Mouse (Mus musculus) megakaryocyte-erythroid progenitor cell, adult 5-6 weeks (primary cell): Measurements from ENCODE around the gene Pnmt. TPM values are rescaled to one million over a fixed set of nuclear protein-coding genes. Genes with fewer than 3 reads are reported as not detected.
"Not testable (repeated sequence)": the region's sequence is repeated elsewhere in the genome, so short reads cannot be mapped to it uniquely, and the experiment has no call there.

ENCODE experiments used
- ATAC-seq: replicated peaks from 2 replicates; pipeline ENCODE4 v1.8.0; 2016; ENCODE audit warnings: mild to moderate bottlenecking, inconsistent platforms; ENCODE audit not compliant: severe bottlenecking, poor library complexity, low FRiP score, low TSS enrichment
- total RNA-seq, 2 experiments: library from RNA; stranded (forward) in 1 of 2; stranded (reverse) in 1 of 2; fragments of 200-1000, 215-1000 nt in 1 of 2; fragments of >200 nt in 1 of 2; fragmentation: Nextera tagmentation in 1 of 2; gene quantifications; 2 replicates each; pipeline ENCODE4 v1.2.3; 2014 to 2017

Gene Pnmt
- total RNA-seq, 2 experiments from 2014 or later = not detected

DNA sequence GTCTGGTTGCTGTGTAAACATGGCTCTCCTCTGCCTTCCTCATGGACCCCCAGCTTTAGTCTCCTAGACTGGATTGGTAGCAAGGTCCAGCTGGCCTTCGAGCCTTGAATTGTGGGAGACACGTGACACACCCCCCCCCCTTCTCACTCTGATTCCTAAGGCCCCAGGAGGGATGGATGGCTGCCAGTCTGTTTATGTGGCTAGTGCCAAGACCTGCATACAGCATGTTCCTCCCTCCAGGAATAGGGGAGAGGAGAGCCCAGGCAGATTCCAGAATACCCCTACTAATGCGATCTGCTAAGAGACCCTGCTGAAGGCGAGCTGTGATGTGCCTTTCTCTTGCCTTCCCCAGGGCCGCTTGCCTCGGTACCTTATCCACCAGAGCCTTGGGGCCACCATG lies 6.1 kb upstream of the Pnmt start:
- no peak for ATAC-seq

- no peak for ATAC-seq
Measured at GRCm38 (mm10) chr11:98381651-98382050, 4.6 kb upstream of the Pnmt start.

- ATAC-seq = not testable (repeated sequence)
Measured at GRCm38 (mm10) chr11:98382405-98382804, 3.8 kb upstream of the Pnmt start.

DNA sequence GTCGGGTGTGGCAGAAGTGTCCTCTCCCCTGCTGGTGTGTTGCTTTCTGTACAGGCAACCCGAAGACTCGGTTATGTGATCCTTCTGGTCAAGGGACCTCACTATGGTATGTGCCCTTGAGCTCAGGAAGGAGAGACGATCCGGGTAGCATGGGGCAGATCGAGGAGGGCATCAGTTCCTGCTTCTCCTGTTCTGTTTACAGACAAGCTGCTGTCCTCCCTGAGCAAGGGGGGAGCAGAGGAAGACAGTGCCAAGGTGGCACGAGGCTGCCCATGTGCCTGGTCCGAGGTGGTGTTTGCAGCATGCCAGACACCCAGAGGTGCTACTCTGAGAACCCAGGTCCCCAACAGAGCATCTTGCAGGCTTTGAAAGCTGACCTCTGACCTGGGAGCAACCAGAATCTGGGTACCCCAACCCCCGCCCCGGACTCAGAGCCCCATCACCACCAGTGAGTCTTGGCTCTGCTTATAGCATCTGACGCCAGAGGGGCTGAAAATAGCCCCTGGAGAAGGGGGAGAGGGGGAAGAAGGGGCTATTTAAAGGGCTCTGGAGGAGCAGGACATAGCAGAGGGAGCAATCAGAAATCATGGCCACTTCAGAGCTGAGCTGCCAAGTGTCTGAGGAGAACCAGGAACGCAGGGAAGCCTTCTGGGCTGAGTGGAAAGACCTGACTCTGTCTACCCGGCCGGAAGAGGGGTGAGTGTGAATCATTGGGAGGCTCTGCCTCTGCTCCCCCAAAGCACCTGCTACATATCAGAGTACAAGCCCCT lies 2.8 kb upstream of the Pnmt start, which contains the start of gene Tcap:
TSS of gene Tcap (plus strand) at position 551 of the 770 bp plus-strand sequence.
- no peak for ATAC-seq

DNA sequence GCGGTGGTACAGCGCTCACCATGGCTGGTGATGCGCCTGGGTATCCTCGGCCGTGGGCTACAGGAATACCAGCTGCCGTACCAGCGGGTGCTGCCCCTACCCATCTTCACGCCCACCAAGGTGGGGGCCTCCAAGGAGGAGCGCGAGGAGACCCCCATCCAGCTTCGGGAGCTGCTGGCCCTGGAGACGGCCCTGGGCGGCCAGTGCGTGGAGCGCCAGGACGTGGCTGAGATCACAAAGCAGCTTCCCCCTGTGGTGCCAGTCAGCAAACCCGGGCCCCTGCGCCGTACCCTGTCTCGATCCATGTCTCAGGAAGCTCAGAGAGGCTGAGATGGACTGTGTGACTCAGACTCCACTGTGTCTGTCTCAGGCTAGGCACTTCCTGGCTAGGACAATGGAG lies 2.0 kb upstream of the Pnmt start:
- no peak for ATAC-seq

- ATAC-seq = no peak
Measured at GRCm38 (mm10) chr11:98384721-98385637, 1.3 kb upstream of the Pnmt start.

GRCm38 (mm10) chr11:98386596-98386995 lies 346 bp downstream of the Pnmt start:
- ATAC-seq = no peak

- no peak for ATAC-seq
Measured at GRCm38 (mm10) chr11:98387056-98387577, 867 bp downstream of the Pnmt start.

DNA sequence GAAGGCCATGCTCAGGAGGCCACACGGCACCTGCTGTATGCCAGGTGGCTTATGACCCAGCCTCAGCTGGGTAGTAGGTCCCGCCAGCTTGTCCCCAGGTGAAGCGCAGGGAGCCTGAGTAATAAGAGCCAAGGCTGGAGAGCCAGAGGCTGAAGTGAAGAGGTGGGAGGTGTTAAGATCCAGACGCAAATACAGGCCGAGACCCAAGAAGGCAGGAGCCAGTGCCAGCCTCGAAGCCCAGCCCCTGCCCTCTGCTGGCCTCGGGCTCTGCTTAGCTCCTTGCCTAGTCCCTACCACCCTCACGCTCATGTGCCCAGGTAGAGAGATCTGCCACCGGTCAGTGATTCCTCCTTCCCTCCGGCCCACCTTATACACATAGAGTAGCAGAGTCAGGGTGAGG lies 2.0 kb downstream of the Pnmt start:
- ATAC-seq = no peak

GRCm38 (mm10) chr11:98389221-98389780 lies 3.1 kb downstream of the Pnmt start:
- ATAC-seq = no peak

GRCm38 (mm10) chr11:98390141-98390540 lies 3.9 kb downstream of the Pnmt start:
- no peak for ATAC-seq

- no peak for ATAC-seq
Measured at GRCm38 (mm10) chr11:98392034-98392433, 5.8 kb downstream of the Pnmt start.

GRCm38 (mm10) chr11:98392645-98393044 lies 6.4 kb downstream of the Pnmt start:
- ATAC-seq = peak; percentile 56

- peak; percentile 73 for ATAC-seq
Measured at GRCm38 (mm10) chr11:98393317-98393716, 7.1 kb downstream of the Pnmt start.

DNA sequence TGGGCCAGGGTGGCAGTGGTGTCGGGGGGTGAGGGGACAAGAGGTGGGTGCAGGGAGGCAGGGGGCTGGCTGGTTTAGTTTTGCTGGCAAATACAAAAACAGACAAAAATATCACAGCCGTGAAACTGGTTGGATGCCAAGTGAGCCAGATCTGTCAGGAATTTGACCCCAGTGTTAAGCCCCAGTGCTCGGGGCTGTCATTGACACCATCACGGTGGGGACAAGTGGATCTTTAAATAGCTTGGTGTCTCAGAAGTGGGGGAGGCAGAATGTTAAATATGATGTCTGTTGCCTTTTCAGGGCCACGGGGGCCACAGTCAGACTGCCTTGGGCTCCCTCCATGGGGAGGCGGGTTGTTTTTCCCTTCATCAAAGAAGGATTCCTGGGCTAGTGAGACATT lies 8.1 kb downstream of the Pnmt start:
- no peak for ATAC-seq

GRCm38 (mm10) chr11:98395041-98395440 lies 8.8 kb downstream of the Pnmt start:
- peak; percentile 46 for ATAC-seq

GRCm38 (mm10) chr11:98397946-98398345 lies 11.7 kb downstream of the Pnmt start:
- ATAC-seq = no peak

DNA sequence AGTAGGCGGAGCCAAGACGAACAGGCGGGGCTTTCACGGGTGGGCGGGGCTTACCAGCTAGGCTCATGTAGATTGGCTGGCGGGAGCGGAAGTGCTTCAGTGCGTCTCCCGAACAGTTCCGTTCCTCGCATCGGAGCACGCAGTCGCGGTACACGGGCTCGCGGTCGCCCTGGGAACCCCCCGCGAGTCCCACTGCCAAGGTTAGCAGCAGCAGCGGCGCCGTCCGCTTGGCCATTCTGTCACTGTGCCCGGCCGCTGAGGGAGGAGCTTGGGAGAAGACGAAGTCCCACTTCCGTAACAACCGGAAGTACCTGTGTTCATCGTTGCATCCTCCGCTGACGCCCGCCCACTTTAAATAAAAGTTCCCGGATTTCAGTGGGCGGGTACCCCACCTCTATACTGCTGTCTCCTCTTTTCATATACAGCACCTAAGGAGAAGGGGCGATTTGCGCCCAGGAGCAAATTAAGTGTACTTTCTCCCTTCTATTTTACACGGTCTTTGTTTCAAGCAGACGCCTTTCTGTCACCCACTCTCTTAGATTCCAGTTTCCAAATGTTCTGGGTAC lies 14.0 kb downstream of the Pnmt start, which contains the start of gene Pgap3:
TSS of gene Pgap3 (minus strand) at position 330 of the 566 bp plus-strand sequence.
- ATAC-seq = peak; percentile 89

- ATAC-seq = no peak
Measured at GRCm38 (mm10) chr11:98400816-98401215, 14.6 kb downstream of the Pnmt start.
